8 mouse cellular contexts compared by ENCODE assay signal in genomic region chr4:87785132-87786074, GRCm38 (mm10).
DNase-seq lines count a peak whose midpoint lies in the region; ATAC-seq and TF ChIP-seq lines count a peak whose summit lies in the region.

No protein-coding gene starts in this region.

- no peak overlapping the region for H3K4me3 ChIP-seq in spleen, adult 2 months (ENCODE audit: extremely low read depth, insufficient read depth, insufficient read length)
- no peak overlapping the region for H3K4me3 ChIP-seq in limb, embryonic 12.5 days (replicated peaks)
- H3K4me3 ChIP-seq in neural tube, embryonic 15.5 days (replicated peaks): no peak overlapping the region

- H3K4me2 ChIP-seq in limb, embryonic 12.5 days: peak overlapping the region; percentile 19; the same call in 1 of the 2 replicates
- peak overlapping the region; percentile 30 for H3K4me2 ChIP-seq in neural tube, embryonic 15.5 days

- no peaks in the 10 kb centered on the region for H3K4me1 ChIP-seq in spleen, adult 2 months (ENCODE audit: control insufficient read depth, insufficient read depth, insufficient read length)
- H3K4me1 ChIP-seq in limb, embryonic 12.5 days (replicated peaks): peaks cover 8% of the 10 kb centered on the region
- peaks cover 10% of the 10 kb centered on the region for H3K4me1 ChIP-seq in neural tube, embryonic 15.5 days

- peak; percentile 56; the same call in 1 of the 2 replicates for ATAC-seq in limb, embryonic 12.5 days (ENCODE audit: insufficient number of reproducible peaks, insufficient read depth, low FRiP score, low TSS enrichment, low read depth)
- peak; percentile 88 for ATAC-seq in neural tube, embryonic 15.5 days (ENCODE audit: low FRiP score)
- ATAC-seq in erythroblast, adult 5-6 weeks (replicated peaks; ENCODE audit: low FRiP score, poor library complexity, severe bottlenecking): no peak

- peak; percentile 8; the same call in 1 of the 2 replicates for TF ChIP-seq CTCF in spleen, adult 2 months (IDR thresholded peaks at IDR 0.05; ENCODE audit: extremely low read depth, insufficient read depth, insufficient read length, insufficient replicate concordance)

- no peak overlapping the region for H3K9ac ChIP-seq in limb, embryonic 12.5 days (replicated peaks)
- no peak overlapping the region for H3K9ac ChIP-seq in neural tube, embryonic 15.5 days (replicated peaks)

- no peaks in the 10 kb centered on the region for H3K27me3 ChIP-seq in spleen, adult 2 months (ENCODE audit: control insufficient read depth, insufficient read depth, low read length)
- H3K27me3 ChIP-seq in limb, embryonic 12.5 days: no peaks in the 10 kb centered on the region
- no peaks in the 10 kb centered on the region for H3K27me3 ChIP-seq in neural tube, embryonic 15.5 days (replicated peaks)

- no peaks in the 10 kb centered on the region for H3K9me3 ChIP-seq in limb, embryonic 12.5 days
- H3K9me3 ChIP-seq in neural tube, embryonic 15.5 days (replicated peaks): no peaks in the 10 kb centered on the region

- H3K36me3 ChIP-seq in spleen, adult 2 months (ENCODE audit: control insufficient read depth, insufficient read depth, low read length): peaks cover 4% of the 10 kb centered on the region
- H3K36me3 ChIP-seq in limb, embryonic 12.5 days: peaks cover 38% of the 10 kb centered on the region
- peaks cover 17% of the 10 kb centered on the region for H3K36me3 ChIP-seq in neural tube, embryonic 15.5 days

- no peak overlapping the region for H3K27ac ChIP-seq in spleen, adult 2 months (ENCODE audit: insufficient read depth, low read length)
- H3K27ac ChIP-seq in limb, embryonic 12.5 days: no peak overlapping the region
- H3K27ac ChIP-seq in neural tube, embryonic 15.5 days (replicated peaks): 0 out of 2 replicates have a peak overlapping the region, but pooled peaks have one; percentile 41

- TF ChIP-seq POLR2A in spleen, adult 2 months (IDR thresholded peaks at IDR 0.05; ENCODE audit: low read depth, low read length): no peak

- 77% methylated on average over 12 of the region's 12 CpGs for WGBS in spleen, adult 2 months
- WGBS in limb, embryonic 12.5 days: 10% methylated on average over 12 of the region's 12 CpGs
- 7% methylated on average over 12 of the region's 12 CpGs for WGBS in neural tube, embryonic 15.5 days

- no peak for DNase-seq in spleen, adult 2 months (ENCODE audit: low read depth in 1 of 2, low spot score in 2 of 2)
- no peak for DNase-seq in spleen, adult 12 weeks (ENCODE audit: low spot score)
- DNase-seq in cerebellum, postnatal 4 days (ENCODE audit: low spot score in 2 of 2): peak; percentile 26 to 64
- peak; percentile 32 for DNase-seq in gastrocnemius, postnatal 10 days
- peak; percentile 51 for DNase-seq in kidney, adult 9 months

Comparison
In these comparisons a context has a peak if more than half of its experiments do, and no peak if none do; other contexts are left out.
1. DNase-seq: peak in cerebellum, postnatal 4 days (2 of 2), gastrocnemius, postnatal 10 days (single experiment) and kidney, adult 9 months (single experiment); none in spleen, adult 2 months (0 of 2) and spleen, adult 12 weeks (single experiment).